Mouse (Mus musculus): Measurements from ENCODE around the gene Ces1c. TPM values are rescaled to one million over a fixed set of nuclear protein-coding genes. Genes with fewer than 3 reads are reported as not detected.

Ces1c gene
- polyA plus RNA-seq (2014; fragmentation: Illumina TruSeq; extraction: RNeasy Lipid Tissue Mini Kit (QIAGEN cat#74804)), result not detected

DNA sequence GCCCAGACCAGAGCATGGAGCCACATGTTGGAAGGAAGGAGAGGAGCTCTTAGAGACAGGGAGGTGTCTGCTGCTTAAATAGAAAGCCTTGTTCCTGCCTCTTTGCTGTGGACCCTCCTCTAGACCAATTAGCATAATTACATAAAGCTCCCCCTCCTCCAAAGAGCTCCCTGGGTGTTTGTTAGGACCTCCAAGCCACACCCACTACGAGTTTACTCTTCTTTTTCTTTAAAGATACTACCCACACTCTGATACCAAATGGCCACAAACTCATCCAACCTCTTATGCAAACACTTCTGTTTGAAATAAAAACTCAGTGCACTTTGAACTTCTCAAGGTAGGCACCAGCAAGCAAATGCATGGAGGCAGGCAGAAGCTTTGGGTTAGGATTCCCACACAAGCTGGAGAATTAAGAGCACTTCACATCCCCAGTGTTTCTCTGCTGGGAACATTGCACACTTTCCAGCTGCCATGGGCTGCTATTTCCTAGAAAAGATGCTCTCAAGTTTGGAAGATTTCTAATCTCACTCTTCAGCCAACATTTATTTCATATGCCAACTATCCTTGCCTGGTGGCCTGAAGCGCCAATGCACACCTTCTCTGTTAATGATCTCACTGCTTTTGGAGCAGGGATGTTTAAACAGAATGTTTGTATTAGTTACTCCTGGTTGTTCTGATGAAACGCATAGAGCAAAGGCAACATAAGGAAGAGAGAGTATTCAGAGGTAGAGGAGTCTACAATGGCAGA lies at the start of gene Ces1c:
Gene Ces1c, minus strand, starts transcription at position 51 of the 748 bp plus-strand sequence.

DNA sequence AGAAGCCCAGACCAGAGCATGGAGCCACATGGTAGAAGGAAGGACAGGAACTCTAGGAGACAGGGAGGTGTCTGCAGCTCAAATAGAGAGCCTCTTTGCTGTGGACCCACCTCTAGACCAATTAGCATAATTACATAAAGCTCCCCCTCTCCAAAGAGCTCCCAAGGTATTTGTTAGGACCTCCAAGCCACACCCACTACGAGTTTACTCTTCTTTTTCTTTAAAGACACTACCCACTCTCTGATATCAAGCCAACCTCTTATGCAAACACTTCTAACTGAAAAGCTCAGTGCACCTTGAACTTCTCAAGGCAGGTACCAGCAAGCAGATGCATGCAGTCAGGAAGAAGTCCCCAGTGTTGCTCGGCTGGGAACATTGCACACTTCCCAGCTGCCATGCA lies 51.2 kb downstream of the Ces1c start, which contains the start of gene Ces1b:
Gene Ces1b, minus strand, starts transcription at position 131 of the 400 bp plus-strand sequence.

Other genes with a start within 250 kb of the Ces1c start
- not detected for gene Capns2, start 229.9 kb downstream of the Ces1c start, polyA plus RNA-seq (2014; fragmentation: Illumina TruSeq; extraction: RNeasy Lipid Tissue Mini Kit (QIAGEN cat#74804))
- gene Slc6a2, start 171.2 kb downstream of the Ces1c start, polyA plus RNA-seq (2014; fragmentation: Illumina TruSeq; extraction: RNeasy Lipid Tissue Mini Kit (QIAGEN cat#74804)), result 1.7 TPM
- not detected for gene Ces1a, start 83.1 kb downstream of the Ces1c start, polyA plus RNA-seq (2014; fragmentation: Illumina TruSeq; extraction: RNeasy Lipid Tissue Mini Kit (QIAGEN cat#74804))
- gene Ces1b, start 51.3 kb downstream of the Ces1c start, polyA plus RNA-seq (2014; fragmentation: Illumina TruSeq; extraction: RNeasy Lipid Tissue Mini Kit (QIAGEN cat#74804)), result 0.31 TPM
- gene Ces1d, start 66.6 kb upstream of the Ces1c start, polyA plus RNA-seq (2014; fragmentation: Illumina TruSeq; extraction: RNeasy Lipid Tissue Mini Kit (QIAGEN cat#74804)), result 23.3 TPM
- 0.80 TPM for gene Ces1e, start 98.3 kb upstream of the Ces1c start, polyA plus RNA-seq (2014; fragmentation: Illumina TruSeq; extraction: RNeasy Lipid Tissue Mini Kit (QIAGEN cat#74804))
- gene Ces1f, start 148.5 kb upstream of the Ces1c start, polyA plus RNA-seq (2014; fragmentation: Illumina TruSeq; extraction: RNeasy Lipid Tissue Mini Kit (QIAGEN cat#74804)), result 9.9 TPM
- not detected for gene Ces1g, start 206.0 kb upstream of the Ces1c start, polyA plus RNA-seq (2014; fragmentation: Illumina TruSeq; extraction: RNeasy Lipid Tissue Mini Kit (QIAGEN cat#74804))
- not detected for gene Ces1h, start 248.4 kb upstream of the Ces1c start, polyA plus RNA-seq (2014; fragmentation: Illumina TruSeq; extraction: RNeasy Lipid Tissue Mini Kit (QIAGEN cat#74804))